Mouse (Mus musculus) thymus, postnatal 0 days (tissue): ENCODE results near the gene Itih3. TPM values are rescaled to one million over a fixed set of nuclear protein-coding genes. Genes with fewer than 3 reads are reported as not detected.
A peak's percentile ranks its signal among the peaks of the same experiment; 100 is the strongest.

Source experiments
- DNase-seq: peaks from one replicate; pipeline ENCODE4 v3.0.0-alpha.2; 2015; ENCODE audit warnings: low spot score
- polyA plus RNA-seq: library from polyadenylated mRNA; unstranded; fragments of >200 nt; fragmentation: Nextera tagmentation; extraction: Ambion mirVana; gene quantifications from 2 replicates; pipeline ENCODE4 v1.2.1, GENCODE M21; 2015

Itih3 gene
- polyA plus RNA-seq, 1 experiment from 2014 or later: 0.16 TPM

DNA sequence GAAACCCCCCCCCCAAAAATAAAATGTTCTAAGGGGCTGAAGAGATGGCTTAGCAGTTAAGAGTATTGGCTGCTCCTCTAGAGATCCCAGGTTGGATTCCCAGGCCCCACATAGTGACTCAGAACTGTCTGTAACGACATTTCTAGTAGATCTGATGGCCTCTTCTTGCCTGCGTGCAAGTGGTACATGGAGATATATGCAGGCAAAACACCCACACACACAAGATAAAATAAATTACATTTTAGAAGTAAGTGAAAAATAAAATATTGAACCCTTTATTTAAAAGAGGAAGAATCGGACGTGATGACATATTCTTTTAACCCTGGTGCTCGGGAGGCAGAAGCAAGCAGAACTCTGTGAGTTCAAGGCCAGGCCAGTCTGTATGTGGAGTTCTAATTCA lies 20.9 kb downstream of the Itih3 start:
- no peak for DNase-seq

DNA sequence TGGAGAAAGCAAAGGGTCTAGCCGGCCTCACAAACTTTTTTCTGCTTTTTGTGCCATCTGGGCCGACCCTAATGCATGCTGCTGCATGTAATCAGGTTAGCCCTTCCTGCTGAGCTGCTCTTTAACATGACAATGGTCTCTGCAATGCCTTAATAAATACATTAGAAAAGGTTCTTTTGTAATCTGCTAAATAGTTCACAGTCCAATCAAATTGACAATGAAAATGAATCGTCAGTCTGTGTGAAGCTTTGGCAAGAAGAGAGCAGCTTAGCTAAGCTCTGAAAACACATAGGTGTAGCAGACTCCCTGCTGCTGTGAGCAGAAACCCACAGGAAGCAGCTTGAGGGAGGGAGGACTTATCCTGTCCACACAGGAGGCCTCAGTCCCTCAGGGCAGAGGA lies 23.6 kb downstream of the Itih3 start:
- DNase-seq: no peak

DNA sequence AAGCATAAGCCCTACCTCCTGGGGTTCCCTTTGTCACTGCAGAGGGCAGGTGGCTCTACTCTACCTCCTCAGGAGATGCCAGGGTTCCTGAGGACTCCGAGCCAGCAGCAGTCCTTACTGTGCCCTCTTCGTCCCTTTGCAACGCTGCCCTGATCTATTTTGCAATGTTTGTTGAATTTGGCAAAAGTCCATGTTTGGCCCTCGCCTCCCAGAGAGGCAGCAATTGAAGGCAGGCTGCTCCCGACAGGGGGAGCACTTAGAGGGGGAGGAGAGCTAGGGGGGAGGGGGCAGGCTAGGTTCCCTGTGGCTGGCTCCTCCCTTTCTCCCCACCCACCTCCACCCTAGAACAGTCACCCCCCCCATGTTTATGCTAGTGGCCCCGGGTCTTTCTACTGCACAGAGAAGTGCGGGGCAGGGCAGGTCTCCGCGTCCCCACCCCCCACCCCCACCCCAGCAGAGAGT lies 35.3 kb downstream of the Itih3 start:
- no peak for DNase-seq

DNA sequence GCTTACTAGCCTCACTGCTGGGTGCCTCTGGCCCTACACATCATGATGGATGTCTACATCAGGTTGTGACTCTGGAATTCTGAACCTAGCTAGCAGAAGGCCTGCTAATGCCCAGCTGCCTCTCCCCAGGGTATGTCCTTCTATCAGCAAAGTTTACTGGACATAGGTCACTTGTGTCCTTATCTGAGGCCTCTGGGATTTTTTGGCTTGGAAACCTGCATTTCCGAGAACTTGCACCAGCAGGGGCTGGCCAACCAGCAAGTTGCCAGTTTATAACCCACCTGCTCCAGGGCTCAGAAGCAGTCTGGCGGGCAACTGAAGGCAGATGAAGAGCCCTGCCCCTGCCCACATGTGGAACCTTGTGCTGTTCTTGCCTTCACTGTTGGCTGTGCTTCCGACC lies 37.4 kb downstream of the Itih3 start, which contains the start of gene Itih4:
TSS of gene Itih4 (plus strand) at position 273 of the 400 bp plus-strand sequence.
- no peak for DNase-seq

DNA sequence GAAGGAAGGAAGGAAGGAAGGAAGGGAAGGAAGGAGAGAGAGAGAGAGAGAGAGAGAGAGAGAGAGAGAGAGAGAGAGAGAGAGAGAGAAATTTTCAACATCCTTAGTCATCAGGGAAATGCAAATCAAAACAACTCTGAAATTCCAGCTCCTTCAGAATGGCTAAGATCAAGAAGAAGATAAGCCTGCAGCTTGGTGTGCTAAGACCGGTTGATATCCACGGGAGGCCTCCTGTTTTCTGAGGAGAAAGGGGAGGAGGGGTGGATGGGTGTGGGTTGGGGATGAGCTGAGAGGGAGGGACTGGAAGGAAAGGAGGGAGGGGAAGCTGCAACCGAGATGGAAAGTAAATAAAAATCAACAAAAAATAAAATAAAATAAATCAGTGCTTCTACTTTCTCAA lies 38.3 kb downstream of the Itih3 start:
- DNase-seq: no peak

DNA sequence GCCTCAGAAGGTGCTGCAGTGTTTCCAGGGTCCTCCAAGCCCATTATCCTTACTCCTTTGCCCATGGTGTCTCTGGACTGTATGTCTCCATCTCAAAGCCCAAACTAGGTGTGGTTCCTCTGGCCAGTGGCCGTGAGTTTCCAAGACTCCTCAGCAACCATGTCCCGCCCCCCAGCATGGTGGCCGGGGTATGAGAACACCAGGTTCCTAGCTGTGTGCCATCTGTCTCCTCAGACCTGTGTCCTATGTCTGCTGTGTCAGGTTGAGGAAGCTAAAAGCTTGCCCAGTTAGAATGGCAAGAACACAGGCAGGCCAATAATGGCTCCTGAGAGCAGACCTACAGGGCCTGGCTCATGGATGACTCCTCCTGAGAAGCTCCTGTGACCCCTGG lies 41.8 kb downstream of the Itih3 start:
- no peak for DNase-seq

DNA sequence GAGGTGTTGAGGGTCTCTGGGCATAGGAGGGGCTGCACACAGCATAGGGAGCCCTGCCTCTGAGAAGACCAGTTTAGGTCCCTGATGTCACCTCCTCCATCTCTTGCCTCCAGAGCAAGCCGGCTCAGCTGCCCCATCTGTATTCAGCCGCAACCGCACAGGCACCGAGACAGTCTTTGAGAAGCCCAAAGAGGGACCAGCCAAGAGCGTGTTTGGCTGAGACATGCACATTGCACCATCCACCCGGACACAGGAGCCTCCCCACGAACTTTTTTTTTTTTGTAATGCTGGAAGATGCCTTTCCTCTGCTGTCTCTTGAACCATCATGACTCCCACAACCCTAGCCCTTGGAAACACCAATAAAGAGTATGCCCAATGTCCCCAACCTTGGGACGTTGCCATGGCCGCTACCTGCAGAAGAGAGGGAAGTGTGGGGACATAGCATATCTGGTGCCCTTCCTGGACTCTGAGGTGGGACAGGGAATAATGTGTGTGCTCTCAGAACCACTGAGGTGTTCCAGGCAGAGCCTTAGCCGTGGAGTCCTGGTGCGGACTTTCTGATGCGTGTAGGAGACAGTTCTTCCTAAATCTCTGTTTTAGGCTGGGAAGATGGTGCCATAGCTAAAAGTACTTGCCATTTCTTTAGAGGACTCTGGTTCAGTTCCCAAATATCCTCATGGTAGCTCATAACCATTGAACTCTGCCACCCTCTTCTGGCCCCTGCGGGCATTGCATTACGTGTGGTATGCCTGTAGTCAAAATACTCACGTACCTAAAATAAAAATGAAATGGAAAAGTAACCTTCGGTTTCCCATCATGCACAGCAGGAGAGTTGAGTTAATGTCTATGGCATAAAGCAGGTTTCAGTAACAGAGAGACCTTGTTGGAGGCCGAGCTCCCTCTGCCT lies 42.5 kb downstream of the Itih3 start:
- DNase-seq: peak; percentile 45

DNA sequence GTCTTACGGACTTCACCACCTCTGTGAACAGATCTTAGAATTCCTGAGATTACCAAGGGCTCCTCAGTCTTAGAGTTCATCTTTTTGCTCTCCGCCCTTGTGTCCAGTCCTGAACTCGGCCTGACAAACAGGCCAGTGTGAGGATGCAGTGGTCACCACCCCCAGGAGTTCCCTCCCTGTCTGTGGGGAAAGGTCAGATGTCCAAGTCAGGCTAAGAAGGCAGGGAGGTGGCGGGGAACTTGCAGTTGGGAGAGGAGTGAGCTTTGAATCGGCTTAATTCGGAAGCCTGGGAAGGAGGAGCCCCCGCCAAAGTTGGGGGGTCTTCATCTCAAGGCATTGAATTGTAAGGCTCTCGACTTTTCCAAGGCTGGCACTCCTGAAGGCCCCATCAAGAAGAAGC lies 43.3 kb downstream of the Itih3 start:
- no peak for DNase-seq

DNA sequence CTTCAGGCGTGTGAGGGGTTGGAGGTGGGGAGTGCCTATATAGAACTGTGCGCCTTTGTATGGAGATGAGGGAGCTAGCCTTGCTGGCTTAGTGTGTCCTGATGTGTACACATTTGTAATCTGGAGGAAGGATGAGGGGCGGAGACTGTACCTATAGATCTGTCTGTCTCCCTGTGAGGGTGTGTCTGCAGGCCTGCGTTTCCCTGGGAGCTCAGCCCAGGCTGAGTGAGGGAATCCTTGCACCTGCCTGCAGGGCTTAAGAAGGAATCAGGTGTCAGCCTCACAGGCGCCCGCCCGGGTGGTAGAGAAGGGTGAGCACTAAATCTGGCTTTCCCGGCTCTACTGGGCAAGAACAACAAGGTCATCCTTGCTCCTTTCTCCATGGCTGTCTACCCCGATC lies 43.8 kb downstream of the Itih3 start:
- DNase-seq: no peak

DNA sequence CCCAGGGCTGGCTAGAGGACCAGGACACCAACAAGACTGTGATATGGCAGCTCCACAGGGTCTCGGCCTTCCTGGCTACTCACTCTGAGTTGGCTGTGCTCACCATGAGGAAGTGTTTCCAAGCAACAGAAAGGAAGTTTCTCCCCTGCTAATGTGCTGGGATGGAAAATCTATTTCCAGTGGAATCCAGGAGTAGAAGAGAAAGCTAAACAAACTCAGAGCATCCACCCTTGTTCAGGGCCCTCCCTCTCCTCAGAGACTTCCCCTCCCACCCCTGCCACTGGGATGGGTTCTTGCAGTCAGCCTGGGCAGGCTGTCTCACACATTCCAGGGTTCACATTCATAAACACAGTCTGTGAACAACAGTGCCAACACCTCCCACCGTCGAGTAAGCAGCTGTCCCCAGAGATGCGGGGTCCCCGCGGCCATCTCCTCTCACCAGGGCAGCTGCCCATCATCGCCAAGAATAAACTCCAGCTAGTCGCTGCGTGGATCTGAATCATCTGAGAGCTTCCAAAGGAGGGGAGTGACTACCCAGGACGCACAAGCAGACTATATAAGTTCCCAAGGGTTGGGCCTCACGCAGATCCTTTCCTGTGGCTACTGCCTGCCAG lies 44.5 kb downstream of the Itih3 start, which contains the start of gene Mustn1:
TSS of gene Mustn1 (plus strand) at position 243 of the 614 bp plus-strand sequence.
- DNase-seq: no peak

DNA sequence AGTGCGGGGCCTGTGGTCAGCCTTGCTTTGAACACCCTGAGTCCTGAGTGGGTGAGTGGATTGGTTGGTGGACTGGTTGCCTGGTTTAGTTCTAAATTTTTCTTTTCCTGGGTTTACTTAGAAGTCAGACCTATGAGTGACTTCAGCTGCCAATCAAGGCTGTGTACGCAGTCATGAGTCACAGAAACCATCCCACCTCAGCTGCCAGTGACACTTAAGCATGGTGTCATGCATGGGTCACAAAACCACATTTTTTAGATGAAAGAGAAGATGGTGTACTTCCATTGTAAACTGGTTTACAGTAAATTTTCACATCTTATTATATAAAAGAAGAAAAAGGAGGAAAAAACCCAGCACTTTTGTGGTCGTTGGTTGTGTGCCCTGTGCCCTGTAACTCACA lies 45.7 kb downstream of the Itih3 start:
- no peak for DNase-seq

DNA sequence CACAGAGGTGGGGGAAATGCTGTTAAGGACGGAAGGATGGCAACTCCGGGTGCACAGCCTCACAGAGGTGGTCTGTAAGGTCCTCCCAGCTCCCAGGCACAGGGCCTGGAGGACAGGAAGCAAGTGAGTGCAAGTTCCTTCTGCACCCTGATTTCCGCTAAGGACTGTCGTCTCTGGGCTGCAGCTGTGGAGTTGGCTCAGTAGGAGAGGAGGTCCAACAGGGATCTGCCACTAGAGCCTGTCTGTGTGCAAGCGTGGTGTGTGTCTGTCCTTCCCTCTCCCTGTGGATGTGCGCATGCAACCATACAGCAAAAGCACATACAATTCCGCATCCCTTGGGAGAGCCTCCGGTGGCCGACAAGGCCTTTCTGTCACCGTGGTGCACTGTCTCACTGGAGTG lies 47.1 kb downstream of the Itih3 start:
- no peak for DNase-seq

DNA sequence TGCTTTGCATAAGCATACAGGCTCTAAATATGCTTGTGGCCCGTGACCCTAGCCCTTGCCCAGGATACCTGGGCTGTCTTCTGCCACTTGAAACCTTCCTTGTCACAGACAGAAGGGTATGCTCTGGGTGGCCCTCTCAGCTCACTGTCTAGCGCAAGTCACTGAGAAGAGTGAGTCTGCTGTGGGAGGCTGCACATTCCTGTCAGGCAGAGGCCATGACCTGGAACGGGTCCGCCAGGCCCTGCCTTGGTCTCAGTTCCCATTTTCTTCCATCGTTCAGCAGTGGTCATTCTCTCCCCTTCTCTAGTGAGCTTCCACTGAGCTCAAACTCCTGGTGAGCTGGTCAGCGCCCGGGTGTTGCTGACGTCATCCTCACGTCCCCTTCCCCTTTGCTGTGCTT lies 47.6 kb downstream of the Itih3 start:
- no peak for DNase-seq

DNA sequence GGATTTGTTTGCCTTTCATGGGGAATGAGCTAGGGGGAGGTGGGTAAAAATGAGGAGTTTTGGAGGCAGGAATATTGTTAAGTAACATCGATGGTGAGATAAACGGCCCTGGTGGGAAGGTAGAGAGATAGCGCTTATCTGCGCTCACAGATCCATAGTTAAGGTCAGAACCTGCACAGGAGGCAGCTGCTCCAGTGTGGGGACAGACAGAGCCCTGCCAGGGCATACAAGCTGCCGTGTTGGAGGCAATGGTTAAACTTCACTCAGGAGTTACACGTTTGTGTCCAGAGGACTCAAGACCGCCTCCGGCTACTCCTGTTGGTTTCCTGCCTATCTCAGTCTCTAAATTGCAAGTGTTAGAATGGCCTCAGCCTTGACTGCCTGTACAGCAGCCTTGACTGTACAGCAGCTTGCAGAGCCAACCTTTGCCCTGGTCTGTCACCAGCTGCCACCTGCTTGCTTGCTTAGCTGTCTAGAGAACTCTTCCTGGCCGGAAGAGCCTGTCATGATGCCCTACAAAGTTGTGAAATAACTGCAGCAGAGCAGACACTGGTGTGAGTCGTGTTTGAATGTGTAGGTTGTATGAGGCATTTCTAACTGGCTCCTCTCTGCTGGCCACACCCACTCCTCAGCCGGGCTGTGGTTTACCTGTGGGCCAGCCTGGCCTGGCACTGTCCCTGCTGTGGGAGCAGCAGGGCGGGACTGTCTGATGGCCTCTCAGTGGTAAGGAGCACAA lies 48.3 kb downstream of the Itih3 start:
- DNase-seq: no peak

DNA sequence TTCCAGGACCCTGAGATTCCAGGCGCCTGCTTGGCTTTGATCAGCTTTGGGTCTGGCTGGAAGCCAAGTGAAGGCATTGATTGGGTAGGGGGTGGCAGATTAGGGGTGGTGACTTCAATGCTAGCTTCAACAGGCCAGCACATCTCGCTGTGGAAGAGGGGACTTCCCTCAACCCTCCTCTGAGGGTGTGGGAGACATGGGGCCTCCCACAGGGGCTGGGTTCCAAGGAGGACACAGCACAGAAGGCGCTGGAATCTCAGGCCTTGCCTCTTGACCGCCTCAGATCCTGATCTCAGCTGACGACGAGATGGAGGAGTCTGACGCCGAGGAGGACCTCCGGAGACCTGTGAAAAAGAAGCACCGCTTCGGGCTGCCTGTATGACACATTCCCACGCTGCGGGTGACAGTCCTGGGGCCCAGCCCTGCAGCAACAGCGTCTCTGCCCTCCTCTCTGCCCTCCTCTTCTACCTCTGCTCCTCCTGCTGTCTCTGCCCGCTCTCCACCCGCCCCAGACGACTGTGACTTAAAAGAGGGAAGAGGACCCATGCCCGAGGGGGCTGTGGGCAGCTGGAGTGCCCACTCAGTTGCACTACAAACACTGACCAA lies 49.4 kb downstream of the Itih3 start:
- DNase-seq: no peak

DNA sequence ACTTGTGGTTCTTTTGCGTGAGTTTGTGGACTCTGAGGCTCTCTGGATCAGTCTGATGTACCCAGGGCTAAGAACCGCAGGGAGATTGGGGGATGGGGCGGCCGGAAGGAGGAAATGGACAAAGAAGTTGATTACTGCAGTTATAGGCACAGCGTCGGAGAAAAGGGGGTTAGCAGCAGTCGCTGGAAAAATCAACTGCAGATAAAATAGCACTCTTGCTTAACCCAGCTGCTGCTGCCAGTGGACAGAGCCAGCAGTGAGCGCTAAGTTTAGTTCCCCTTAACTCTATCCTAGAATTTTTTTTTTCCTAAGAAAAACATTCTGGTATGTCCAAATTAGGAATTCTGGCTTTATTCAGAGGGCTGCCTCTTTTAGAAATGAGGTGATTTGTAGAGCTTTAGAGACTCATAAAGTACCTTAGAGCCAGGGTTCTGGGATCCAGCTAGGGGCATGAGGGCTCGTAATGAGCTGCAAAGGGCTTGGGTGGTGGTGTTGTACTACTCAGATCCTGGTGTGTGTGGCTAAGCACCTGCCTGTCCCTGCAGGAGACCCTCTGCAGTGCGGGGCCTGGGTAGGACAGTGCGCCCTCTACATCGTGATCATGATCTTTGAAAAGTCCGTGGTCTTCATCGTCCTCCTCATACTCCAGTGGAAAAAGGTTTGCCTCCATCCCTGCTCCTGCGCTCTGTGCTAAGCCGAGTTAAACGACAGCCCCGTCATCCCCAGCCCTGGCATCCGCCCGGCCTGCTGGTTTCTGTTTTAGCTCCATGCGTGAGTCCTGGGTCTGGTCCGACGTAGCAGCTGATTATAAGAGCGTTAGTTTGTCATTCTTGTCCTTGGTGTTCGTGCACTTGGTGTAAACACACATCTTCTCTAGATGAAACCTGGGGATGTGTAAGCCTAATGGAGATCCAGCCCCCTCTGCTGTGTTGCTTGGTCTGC lies 53.1 kb downstream of the Itih3 start:
- no peak for DNase-seq

DNA sequence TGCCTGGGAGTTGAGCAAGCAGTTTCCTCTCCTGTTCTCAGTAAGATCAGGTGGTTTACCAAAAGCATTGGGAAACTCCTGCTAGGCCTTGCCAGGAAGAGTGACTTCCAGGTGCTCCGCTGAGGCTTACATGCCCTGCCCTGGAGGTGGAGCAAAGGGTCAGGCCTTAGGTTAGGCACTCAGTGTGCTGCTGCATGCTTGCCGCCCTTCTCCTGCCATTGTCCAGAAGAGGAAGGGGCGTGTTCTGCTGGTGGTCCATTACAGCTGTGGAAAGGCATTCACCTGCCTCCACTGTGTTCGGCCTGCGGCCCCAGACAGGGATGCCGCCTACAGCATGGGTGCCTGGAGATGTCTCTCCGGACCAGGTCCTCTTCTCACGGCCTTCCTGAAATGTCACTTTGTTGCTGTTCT lies 54.2 kb downstream of the Itih3 start:
- DNase-seq: no peak

DNA sequence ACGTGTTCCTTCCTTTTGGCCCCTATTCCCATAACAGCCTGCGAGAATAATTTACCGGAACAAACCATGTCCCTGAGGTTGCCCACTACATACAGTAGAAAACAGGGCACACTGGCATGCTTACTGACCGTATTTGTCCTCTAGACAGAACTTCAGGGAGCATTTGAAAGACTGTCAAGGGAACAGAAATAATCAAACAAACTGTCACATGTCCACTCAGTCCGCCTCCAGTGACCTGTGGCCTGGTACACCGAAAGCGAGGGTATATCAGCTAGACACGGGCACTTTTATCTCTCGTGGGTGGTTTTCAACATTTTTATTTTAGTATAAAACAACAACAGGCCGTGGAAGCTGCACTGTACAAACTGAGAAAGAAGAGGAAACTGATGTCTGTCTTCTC lies 54.7 kb downstream of the Itih3 start:
- no peak for DNase-seq

DNA sequence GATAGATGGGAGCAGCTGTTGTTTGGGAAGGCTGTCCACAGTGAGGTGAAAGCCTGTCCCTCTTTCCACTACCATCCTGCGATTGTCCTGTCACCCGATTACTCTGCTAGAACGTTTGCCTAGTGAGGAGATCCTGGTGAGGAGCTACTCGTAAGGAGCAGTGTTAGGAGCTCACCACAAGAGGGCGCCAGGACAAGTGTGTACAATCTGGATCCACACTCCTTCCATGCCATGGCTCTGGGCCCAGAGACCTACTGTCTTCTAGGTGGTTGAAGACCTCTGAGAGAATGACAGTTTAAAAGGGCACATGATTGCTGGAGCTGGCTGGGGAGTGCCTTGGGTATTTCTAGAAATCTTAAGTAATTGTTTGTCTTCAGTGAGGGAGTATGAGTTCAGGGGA lies 56.5 kb downstream of the Itih3 start:
- peak; percentile 64 for DNase-seq

DNA sequence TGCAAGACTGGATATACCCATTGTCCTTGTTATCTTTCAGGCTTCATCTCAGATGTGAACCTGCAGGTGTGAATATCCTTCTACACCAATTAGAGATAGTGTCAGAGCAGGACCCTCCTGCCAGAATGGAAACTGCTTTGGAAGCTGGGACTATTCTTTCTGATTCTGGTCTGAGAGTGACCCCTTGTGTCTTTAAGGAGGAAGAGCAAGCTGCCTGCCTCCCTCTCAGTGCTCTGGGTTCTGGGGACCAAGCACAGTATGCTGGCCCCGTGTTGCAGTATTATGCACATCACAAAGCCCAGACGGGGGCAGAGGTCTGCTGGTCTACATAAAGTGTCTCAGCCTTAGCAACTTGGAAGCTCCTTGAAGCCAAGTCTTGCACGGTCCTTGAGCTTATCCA lies 58.2 kb downstream of the Itih3 start:
- DNase-seq: no peak
